Mouse (Mus musculus) embryo, embryonic 9.5 days (tissue): ENCODE data around the gene Stxbp4.
A peak's percentile ranks its signal among the peaks of the same experiment; 100 is the strongest.

Source experiments
- DNase-seq: peaks from one replicate; pipeline ENCODE4 v3.0.0-alpha.2; 2017; ENCODE audit errors: extremely low spot score

Gene Stxbp4

DNA sequence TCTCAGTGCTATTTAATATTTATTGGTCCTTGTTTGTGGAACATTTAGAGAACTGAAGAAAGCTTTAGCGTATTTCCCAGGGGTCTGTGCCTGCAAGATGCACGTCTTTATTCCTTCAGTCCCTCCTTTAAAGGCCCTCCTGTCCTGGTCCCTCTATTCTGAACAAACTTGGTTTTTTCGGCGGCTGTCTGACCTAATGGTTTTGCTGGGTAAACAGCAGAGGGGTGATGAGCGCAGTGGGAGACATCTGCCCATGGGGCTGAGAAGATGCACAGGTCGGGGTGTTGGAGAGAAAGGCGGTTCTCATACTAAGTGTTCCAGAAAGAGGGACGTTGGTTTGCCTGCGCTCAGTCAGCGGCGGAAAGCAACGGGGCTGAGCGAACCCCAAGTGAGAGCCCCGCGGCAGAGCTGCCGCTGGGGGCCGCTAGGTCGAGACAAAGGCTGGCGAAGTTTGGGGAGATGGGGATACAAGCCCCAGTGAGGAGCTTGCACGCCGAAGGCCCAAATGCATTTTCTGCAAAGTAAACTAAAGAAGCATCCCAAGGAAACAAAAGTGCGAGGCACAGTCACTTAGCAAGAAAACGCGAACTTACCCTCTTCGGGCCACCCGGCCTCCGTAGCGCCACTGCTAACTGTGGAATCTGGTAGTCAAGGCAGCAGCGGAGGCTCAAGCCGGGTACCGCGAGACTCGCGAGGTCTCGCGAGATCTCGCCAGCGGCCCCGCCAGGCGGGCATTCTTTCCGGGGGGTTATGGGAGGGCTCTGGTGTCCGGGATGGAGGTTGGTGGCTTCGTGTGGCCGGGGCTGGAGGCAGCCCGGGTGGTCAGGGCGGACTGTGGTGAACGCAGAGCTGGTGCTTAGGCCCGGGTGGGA is at the start of gene Stxbp4, which contains the start of gene Cox11:
TSS of gene Stxbp4 (minus strand) at position 645 of the 872 bp plus-strand sequence.
TSS of gene Cox11 (plus strand) at position 734 of the 872 bp plus-strand sequence.
- peak; percentile 95 for DNase-seq

GRCm38 (mm10) chr11:90687040-90687439 is 49.2 kb upstream of the Stxbp4 start:
- no peak for DNase-seq

DNA sequence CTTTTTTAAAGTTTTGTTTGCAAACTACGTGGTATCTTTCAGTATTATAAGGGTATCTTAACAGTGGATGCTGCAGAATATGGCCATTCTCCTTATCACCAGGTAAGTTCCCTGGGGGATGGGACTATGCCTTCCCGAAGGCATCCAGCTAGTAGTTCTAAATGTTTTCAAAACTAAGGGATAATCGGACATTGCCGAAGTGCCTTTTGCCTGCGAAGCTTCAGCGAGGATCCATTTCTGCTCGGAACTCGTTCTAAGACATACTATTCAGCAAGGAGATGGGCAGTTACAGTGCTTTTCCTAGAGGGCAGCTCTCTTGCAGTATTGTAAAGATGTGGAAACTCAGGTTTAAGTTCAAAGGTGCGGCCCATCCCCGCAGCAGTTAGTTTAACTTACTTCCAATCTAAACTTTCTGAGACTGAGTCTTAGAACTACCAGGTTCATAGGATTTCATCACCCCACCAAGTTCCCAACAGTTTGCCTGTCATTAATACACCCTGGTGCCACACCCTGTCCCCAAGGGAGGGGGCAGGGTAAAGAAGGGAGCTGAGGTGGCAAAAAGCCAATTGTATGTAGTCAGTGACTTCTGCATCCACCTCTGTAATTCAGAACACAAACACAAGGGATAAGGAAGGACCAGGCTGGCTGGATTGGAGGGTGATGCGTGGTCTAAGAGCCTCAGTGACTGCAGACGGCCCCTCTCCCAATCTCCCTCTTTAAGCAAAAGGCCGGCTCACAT is 48.6 kb upstream of the Stxbp4 start:
- DNase-seq = no peak

- DNase-seq = no peak
Measured at GRCm38 (mm10) chr11:90685196-90685595, 47.3 kb upstream of the Stxbp4 start.

DNA sequence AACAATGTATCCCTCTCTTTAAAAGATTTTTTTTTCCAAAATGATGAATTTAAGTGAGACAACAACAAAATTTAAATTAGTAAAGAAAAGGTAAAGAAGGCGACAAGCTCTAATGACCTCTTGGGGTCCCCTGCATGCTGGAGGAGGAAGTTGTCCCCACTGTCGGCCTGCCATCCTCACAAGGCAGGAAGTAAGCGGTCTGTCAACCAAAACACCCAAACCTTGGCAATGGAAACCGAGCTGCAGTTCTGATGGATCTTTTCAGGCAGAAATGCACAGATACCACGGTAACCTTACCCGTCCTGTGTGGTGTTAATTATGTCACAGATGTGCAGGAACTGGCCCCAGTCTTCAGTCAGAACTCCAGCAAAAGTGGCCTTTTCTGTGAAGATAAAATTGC is 46.9 kb upstream of the Stxbp4 start:
- DNase-seq = no peak

DNA sequence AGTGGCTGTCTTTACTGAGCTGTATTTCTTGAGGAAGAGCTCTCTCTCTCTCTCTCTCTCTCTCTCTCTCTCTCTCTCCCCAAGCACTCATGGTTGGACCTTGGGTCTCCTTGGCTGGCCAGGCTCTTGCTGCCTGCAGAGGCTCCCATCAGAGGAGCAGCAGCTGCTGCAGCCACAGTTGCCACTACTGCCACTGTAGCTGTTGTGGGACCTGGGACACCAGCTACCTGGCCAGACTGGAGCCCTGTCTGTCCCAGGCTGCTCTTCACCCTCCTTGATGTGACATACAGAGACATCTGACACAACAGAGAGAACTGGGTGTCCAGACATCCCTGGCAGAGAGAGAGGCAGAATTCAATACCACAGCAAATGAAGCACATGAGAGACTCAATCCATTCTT is 43.3 kb upstream of the Stxbp4 start:
- DNase-seq = no peak

DNA sequence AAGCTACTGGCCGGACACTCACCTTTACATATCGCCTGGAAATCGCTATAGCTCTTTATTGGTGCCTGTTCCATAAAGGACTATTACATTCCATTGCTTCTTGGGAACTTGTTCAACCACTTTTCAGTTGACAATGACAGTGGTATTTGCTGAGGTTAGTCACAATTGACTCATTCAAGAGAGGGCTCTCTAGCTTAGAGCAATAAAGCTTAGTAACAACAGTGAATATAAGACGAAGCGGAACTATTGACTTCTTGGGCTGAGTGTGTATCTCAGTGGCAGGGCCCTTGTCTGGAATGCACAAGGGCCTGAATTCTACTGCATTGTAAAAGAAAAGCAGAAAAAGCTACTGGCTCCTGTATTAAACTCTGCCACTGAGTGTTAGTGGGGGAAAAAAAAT is 40.7 kb upstream of the Stxbp4 start:
- DNase-seq = no peak

DNA sequence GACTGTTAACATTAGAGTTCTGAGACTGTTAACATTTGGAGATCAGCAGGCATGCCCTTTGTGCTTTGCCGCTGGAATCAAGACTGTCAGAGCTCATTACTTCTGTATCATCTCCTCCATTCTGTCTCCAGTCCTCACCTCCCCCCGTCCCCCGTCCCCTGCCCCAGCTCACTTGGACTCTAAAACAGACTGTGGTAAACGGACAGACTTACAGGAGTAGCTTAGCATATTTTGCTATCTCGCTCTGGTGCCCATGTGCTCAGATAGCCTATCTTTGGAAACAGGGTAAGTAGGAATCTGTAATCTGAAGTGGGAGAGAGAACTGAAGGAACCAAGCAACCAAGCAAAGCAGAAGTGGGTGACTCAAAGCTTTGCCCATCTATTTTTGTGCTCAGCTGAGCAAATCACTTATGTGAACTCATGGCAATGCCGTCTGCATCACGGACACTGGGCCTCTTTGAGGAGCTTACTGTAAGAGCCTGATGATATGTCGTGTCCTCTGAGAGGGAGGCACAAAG is 39.9 kb upstream of the Stxbp4 start:
- no peak for DNase-seq

GRCm38 (mm10) chr11:90677027-90677426 is 39.1 kb upstream of the Stxbp4 start:
- no peak for DNase-seq

DNA sequence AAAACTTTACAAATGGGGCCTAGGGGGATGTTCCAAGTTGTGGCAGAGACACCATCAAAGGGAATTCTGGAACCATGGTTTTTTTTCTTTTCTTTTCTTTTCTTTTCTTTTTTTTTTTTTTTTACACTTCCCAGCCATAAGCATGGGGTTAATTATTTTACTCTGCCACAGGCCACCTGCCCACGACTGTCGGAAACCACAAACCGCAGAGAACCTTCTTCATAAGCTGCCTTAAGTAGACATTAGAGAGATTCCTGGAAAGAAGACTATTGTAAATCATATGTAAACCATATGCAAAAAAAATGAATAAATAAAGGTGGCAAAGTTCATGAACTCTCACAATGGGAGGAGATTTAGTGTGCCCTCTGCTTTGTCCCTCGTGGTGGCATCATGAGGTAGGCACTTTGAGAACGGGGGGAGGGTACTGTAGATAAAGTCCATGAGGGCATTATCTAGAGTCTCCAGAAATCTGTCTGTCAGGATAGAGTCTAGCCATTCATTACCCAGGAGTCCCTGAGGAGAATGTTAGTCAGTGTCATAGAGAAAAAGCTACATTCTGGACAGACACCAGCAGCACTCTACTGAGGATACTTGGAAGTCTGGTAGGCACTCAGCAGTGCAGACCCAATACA is 37.7 kb upstream of the Stxbp4 start:
- DNase-seq = no peak

DNA sequence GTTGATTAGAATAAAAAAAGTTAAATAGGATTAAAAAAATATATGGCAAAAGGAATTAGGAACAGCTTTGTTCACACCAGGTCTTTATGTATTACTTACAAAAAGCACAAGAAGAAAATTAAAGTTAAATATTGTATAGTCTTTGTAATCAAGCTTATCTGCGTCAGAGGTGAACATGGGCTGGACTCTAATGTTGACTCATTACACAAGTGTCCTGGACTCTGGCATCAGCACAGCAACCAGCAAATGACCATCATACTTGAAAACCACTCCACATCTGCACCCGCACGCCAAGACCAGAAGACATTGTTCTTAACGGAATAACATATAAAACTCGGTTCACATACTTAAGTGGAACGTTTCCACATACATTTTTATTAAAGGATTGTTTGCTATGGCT is 29.4 kb upstream of the Stxbp4 start:
- no peak for DNase-seq

GRCm38 (mm10) chr11:90666916-90667315 is 29.0 kb upstream of the Stxbp4 start:
- DNase-seq = no peak

DNA sequence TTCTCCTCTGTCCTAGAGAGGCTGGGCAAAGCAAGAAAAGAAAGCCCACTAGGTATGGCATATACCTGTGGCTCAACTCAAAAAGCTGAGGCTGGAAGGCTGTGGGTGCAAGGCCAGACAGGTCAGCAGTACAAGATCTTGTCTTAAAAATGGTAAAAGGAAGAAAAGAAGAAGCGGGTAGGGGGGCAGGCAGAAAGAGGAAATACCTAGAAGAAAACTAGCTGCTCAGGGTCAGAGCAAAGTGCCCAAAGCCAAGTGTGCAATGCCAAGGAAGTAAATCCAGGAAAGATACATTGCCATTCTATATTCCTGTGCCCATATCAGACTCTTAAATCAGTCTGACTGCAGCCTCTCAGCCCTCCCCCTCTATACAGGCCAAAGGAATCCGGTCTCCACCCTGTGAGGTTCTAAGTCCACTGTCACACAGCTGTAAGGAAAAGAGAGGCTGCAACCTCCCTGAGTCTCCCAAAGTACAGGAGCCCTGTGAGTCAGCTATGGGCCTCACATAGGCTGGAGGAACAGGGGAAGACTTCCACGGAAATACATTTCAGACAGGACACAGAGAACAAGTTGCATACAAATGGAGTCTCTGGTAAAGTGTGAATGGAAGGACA is 28.4 kb upstream of the Stxbp4 start:
- no peak for DNase-seq

- peak; percentile 45 for DNase-seq
Measured at GRCm38 (mm10) chr11:90665161-90665560, 27.3 kb upstream of the Stxbp4 start.

GRCm38 (mm10) chr11:90664345-90664986 is 26.6 kb upstream of the Stxbp4 start:
- no peak for DNase-seq

DNA sequence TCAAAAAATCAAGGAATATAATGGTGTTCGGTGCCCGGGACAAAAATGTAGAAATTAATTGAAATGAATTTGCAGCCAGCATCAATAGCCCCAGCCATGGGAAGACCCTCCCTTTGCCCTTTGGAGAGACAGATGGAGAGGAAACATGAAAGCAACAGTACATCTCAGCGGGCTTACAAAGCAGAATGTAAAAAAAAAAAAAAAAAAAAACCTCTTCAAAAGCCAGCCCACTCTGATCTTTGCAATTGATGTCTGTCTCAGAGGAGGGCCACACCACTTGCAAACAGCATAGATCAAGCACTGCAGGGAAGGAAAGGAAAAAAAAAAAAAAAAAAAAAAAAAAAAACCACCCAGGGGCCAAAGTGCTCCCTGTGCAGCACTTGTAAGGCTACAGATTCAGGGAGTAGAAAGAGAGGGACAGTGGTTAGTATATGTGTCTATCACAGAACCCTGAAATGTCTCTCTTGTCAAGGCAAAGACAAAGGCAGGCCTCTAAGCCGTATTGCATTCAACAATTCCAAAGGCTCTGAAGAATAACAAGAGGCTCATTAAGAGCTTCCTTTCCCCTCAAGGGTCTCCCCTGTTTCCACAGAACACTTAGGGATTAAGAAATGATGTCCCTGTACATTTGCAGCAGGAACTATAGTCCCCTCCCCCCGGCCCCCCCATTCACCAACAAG is 25.9 kb upstream of the Stxbp4 start:
- peak; percentile 31 for DNase-seq

- DNase-seq = no peak
Measured at GRCm38 (mm10) chr11:90663052-90663451, 25.2 kb upstream of the Stxbp4 start.

GRCm38 (mm10) chr11:90660662-90661061 is 22.8 kb upstream of the Stxbp4 start:
- no peak for DNase-seq

GRCm38 (mm10) chr11:90657527-90657926 is 19.6 kb upstream of the Stxbp4 start:
- DNase-seq = no peak

- DNase-seq = no peak
Measured at GRCm38 (mm10) chr11:90652603-90653002, 14.7 kb upstream of the Stxbp4 start.
